Mouse (Mus musculus): Measurements from ENCODE around the gene Adad2.

The Adad2 gene

GRCm38 (mm10) chr8:119617586-119617985 is 5.0 kb downstream of the Adad2 start:
- DNase-seq, result no peak

DNA sequence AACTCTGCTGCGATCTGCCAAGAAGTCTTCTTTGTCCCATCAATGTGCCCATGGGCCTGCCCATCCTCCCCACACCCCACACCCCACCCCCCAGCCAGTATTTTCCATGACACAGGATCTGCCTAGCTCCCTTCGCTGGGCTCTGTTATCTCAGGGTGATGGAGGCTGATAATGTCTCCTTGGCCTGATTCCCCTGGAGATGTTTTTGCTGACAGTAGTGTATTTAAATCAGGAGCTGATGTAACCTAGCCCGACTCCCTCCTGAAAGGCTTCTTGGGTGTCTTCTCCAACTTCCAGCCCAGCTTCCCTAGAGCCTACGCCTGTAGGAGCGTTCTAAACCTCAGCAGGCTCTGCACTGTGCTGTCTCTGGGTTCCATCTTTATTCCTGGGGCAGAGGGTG is 6.3 kb downstream of the Adad2 start:
- DNase-seq, result no peak

- no peak for DNase-seq
These were observed 7.7 kb downstream of the Adad2 start for GRCm38 (mm10) chr8:119620116-119620840.

- DNase-seq, result no peak
These were observed 8.4 kb downstream of the Adad2 start for GRCm38 (mm10) chr8:119620848-119621465.

GRCm38 (mm10) chr8:119622555-119622954 is 10.0 kb downstream of the Adad2 start:
- DNase-seq, result no peak

GRCm38 (mm10) chr8:119623061-119623460 is 10.5 kb downstream of the Adad2 start:
- DNase-seq, result no peak

- no peak for DNase-seq
These were observed 11.2 kb downstream of the Adad2 start for GRCm38 (mm10) chr8:119623744-119624143.

DNA sequence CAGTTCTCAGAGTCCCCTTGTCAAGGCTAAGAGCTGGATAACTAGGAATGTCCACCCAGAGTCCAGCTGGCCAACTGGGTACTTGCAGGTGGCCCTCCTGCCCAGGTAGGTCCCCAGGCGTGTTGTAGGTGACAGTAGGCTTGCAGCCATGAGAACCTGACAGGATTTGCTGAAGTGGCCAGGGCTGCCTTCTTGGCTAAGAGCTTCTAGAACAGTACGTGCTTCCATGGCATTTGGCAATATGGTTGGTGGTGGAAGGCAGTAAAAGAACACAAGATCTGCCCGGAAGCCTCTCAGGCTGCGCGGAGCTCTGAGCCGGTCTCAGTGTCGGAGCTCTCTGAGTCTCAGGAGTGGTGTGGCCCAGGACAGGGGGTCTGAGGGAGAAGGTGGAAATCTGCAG is 12.4 kb downstream of the Adad2 start:
- DNase-seq, result no peak

- no peak for DNase-seq
These were observed 13.2 kb downstream of the Adad2 start for GRCm38 (mm10) chr8:119625788-119626187.

DNA sequence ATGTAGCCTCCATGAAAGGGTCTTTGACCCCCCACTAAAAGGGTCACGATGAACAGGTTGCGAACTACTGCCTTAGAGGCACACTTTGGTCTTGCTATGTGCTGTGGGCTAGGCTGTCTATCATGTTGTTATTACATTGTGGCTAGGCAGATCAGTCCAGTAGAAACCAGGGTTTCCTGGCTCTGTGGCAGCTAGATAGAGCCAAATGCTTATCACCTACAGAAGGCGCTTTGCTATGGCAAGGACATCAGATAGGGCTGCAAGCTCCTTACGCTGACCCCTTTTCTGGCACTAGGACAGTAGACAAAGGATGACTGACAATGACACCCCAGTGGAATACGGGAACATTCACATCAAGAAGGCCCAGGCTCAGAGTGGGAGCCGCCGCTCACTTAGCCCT is 14.7 kb downstream of the Adad2 start:
- DNase-seq, result no peak

- DNase-seq, result no peak
These were observed 15.2 kb downstream of the Adad2 start for GRCm38 (mm10) chr8:119627613-119628359.

DNA sequence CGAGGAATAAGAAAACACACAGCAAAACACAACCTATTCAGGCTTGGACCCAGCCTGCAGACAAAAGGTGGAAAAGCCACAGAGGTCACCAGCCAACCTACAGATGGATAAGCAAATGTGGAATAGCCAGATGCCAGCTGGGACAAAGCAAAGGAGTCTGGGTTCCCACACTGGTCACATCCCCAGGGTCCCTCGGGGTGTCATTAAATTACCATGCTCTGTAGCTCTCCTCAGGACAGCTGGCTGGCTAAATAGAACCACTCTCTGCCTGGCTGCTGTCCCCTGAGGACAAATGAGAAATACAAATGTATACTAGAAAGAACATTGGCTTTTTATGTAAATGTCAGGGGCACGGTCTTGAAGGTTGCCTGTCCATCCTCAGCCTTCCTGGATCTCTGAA is 18.3 kb downstream of the Adad2 start:
- no peak for DNase-seq

DNA sequence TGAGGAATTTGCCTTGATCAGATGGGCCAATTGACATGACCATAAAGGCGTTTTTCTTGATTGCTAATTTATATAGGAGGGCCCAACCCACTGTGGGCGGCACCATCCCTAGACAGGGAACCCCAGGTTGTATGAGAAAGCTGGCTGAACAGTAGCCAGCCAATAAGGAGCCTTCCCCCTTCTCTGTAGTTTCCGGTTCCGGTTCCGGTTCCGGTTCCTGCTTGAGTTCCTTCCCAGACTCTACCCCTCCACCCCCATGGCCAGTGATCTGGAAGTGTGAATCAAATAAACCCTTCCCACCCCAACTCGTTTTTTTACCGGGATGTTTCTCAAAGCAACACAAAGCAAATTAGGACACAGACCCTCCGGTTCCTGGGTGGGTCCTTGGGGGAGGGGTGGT is 19.7 kb downstream of the Adad2 start:
- no peak for DNase-seq

DNA sequence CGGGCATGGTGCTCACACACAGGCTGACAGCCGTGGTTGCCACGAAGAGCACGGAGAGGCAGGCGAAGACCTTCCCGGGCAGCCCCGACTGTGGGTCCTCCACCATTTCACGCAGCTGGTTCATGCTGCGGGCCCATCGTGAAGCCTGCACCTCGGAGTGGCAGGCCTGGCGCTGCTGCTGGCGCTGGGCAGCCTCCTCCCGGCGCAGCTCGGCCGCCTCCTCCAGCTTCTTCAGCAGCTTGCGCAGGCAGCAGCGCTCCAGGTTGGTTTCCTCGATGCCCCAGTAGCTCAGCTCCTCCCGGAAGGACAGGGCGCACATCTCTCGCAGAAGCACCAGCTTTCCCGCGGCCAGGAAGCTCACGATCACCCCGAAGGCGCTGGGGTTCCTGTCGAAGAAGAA is 20.4 kb downstream of the Adad2 start:
- no peak for DNase-seq

DNA sequence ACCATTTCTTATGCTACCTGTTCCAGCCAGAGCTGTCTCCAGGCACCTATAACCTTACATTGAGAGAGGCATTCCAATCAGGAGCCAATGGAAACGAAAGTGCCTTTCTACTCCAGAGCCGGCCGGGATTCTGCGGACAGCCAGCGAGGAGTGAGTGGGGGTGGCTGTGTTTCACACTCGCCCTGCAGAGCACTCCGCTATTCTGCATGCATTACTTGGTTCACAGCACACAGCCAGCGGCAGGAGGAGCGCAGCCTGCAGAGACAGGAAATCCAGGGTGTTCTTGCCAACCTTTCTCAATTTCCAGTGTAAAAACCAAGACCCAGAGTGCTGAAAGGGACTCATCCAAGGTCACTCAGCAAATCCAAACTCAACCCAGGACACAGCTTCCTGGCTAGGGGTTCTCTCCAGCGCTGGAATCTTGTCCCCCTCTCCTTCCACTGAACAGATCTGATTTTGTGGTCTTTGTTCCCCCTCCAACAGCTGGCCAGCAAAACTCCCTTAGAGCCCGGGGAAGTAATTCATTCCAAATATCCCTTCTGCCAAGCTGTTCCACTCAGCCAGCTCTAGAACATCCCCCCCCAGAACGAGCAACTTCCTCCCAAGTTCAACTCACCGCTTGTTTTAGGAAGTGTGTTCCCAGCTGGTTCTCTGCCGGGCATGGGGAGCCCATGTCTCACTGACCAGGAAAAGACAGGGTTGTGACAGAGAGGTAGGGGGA is 22.2 kb downstream of the Adad2 start:
- peak; percentile 31 to 54 for DNase-seq

DNA sequence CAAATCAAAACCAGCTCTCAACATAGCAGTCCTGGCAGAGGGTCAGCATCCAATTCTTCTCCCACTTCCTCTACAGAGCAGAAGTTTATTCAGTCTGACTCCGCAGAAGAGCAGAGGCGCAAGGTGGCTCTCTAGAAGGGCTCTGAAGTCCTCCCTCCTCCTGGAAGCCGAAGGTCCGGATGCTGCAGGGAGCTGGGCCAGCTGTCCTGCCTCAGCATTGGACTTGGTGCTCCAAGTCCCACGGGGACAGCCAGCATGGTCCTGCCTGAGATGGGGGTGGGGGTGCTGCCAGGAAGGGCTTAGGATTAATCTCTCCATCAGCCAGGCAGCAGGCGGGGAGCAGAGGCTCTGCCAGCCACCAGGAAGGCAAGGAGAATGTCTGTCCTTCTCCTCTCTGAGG is 22.8 kb downstream of the Adad2 start, which contains the start of gene Kcng4:
Gene Kcng4 (minus strand): TSS at position 303 of the 400 bp plus-strand sequence.
- peak; percentile 25 to 64 for DNase-seq

- DNase-seq, result no peak
These were observed 23.4 kb downstream of the Adad2 start for GRCm38 (mm10) chr8:119635958-119636357.

DNA sequence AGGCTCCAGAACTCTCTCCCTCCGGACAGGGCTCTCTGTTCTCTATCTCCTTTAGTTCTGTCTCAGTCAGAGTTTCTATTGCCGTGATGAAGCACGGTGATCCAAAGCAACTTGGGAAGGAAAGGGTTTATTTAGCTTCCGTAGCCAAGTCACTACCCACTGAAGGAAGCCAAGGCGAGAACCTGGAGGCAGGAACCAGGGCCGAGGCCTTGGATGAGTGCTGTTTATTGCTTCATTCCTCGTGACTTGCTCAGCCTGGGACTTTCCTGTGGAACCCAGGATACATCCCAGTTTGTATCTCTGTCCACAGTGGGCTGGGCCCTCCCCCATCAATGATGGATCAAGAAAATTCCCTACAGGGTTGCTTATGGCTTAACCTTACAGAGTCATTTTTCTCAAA is 24.2 kb downstream of the Adad2 start:
- no peak for DNase-seq

GRCm38 (mm10) chr8:119637381-119637780 is 24.8 kb downstream of the Adad2 start:
- no peak for DNase-seq

DNA sequence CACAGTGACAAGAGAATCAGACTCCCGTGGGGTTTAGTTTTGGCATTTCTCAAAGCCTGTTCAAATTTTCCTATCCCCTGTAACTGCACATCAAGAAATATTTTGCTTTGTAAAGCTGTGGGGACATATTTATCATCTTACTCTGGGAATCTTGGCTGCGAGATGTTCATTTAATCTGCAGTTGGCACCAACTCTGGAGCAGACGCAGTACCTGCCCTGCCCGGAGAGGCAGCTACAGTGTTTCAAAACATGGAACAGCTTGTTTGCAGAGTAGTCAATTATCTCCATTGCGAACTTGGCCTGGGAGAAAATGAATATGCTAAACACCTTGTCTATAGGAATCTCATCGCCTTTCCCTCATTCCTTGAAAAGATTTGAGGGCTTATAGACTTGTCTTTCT is 25.7 kb downstream of the Adad2 start:
- no peak for DNase-seq

GRCm38 (mm10) chr8:119639798-119640197 is 27.3 kb downstream of the Adad2 start:
- DNase-seq, result no peak

DNA sequence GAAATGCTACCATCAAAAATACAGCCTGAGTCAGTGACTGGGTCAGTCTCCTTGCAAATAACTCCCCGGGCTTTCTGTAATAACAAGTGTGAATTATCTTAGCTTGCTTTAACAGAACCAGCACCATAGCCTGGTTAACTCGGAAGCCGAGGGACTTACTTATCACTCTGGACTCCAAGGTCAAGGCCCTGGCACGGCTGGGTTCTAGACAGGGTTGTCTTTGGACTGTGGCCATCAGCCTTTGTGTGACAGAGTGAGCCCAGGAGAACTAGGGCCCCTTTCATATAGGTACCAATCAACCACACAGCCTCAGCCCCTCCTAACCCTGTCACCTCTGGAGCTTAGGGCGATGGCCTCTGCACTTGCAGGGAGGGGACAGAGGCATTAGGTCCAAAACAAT is 28.5 kb downstream of the Adad2 start:
- no peak for DNase-seq

DNA sequence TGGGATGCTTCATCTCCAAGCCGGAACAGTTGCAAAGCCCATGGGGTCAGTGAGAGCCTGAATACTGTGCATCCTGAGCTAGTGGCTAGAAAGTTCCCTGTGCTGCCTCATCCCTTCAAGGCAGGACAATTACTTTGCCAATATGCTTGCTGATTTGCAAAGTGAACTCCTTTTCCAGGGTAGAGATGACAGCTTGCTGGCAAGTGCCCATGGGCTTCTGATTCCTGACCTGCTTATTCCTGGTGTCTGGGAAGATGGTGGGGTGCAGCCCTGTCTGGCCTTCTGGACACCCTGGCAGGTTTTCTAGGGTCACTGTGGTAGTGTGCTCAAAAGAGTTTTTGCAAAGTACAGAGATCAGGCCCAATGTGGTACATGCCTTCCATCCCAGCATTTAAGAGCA is 30.4 kb downstream of the Adad2 start:
- DNase-seq, result no peak
